7 mouse cellular contexts compared by ENCODE assay signal in genomic region chr12:79488590-79489242, GRCm38 (mm10).
DNase-seq lines count a peak whose midpoint lies in the region.

No protein-coding gene starts in this region.

- intact Hi-C loops in heart, postnatal 10 days (cut with DNase I), result no loop called here

- DNase-seq in right cerebral cortex, postnatal 4 days, result peak; percentile 21
- no peak for DNase-seq in right cerebral cortex, postnatal 14 days
- DNase-seq in fibroblast of lung, adult 2 months (ENCODE audit: low read depth), result peak; percentile 97
- DNase-seq in heart, postnatal 10 days, result peak; percentile 65 to 68
- DNase-seq in natural killer cell, adult 2 months (ENCODE audit: low spot score in 2 of 2), result no peak
- no peak for DNase-seq in testis, postnatal 14 days (ENCODE audit: low spot score)
- DNase-seq in c-Kit-positive CD71-positive TER-119-positive erythroid progenitor cells, embryonic 14.5 days (ENCODE audit: low spot score), result no peak

Comparison
In these comparisons a context has a peak if more than half of its experiments do, and no peak if none do; other contexts are left out.
1. DNase-seq: peak in right cerebral cortex, postnatal 4 days (single experiment), fibroblast of lung, adult 2 months (single experiment) and heart, postnatal 10 days (2 of 2); none in right cerebral cortex, postnatal 14 days (single experiment), natural killer cell, adult 2 months (0 of 2), testis, postnatal 14 days (single experiment) and c-Kit-positive CD71-positive TER-119-positive erythroid progenitor cells, embryonic 14.5 days (single experiment).